In the genomic region with DNA sequence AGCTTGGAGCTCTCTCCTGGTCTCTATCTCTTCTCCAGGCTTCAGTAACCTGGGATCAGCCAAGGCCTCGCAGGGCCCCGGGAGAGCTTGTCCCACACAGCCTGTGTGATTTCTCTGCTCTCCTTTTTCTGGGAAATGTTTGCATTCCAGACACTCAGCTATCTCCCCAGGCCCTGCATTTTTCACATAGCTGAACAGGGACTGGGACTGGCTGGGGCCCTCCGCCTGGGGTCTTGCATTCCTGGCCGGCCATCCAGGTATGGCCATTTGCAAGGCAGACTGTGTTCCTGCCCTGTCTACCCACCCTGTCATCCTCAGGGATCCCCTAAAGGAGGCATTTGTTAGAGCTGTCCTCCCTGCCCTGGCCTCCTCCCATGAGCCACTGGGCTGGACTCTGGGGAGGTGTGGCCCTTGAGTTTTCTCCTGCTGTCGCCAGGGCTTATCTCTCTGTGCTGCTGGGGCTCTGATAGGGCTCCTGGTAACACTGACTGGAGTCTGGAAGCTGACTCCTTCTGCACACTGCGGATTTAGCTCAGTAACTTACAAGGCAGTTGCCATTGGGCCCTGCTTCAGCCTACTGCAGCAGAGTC, we compare ENCODE assay signal across 8 mouse cellular contexts. TPM values are rescaled to one million over a fixed set of nuclear protein-coding genes. Genes with fewer than 3 reads are reported as not detected.
DNase-seq lines count a peak whose midpoint lies in the region; ATAC-seq and TF ChIP-seq lines count a peak whose summit lies in the region.

No protein-coding gene starts in this region.

- peak overlapping the region; percentile 87 for H3K27ac ChIP-seq in lung, embryonic 14.5 days (ENCODE audit: low read depth)
- H3K27ac ChIP-seq in liver, embryonic 13.5 days = peak overlapping the region; percentile 89

- 10% methylated on average over 6 of the region's 6 CpGs for WGBS in lung, embryonic 14.5 days
- 39% methylated on average over 6 of the region's 6 CpGs for WGBS in lung, adult 2 months
- 22% methylated on average over 6 of the region's 6 CpGs for WGBS in liver, embryonic 13.5 days (ENCODE audit: insufficient replicate concordance)

- H3K36me3 ChIP-seq in lung, embryonic 14.5 days (ENCODE audit: insufficient read depth) = peaks cover 20% of the 10 kb centered on the region
- peaks cover 31% of the 10 kb centered on the region for H3K36me3 ChIP-seq in liver, embryonic 13.5 days

- no peak for TF ChIP-seq POLR2A in lung, adult 2 months (IDR thresholded peaks at IDR 0.05; ENCODE audit: borderline replicate concordance, extremely low read depth, low read depth, low read length)

- peak; percentile 75 for ATAC-seq in lung, embryonic 14.5 days (ENCODE audit: insufficient read depth)
- ATAC-seq in liver, embryonic 13.5 days (ENCODE audit: low read depth) = peak; percentile 97
- no peak for ATAC-seq in CD4-positive, CD25-positive, alpha-beta regulatory T cell, adult 4 months

- peak overlapping the region; percentile 21; the same call in 1 of the 2 replicates for H3K9ac ChIP-seq in lung, embryonic 14.5 days
- H3K9ac ChIP-seq in liver, embryonic 13.5 days = peak overlapping the region; percentile 57

- H3K4me1 ChIP-seq in lung, embryonic 14.5 days (ENCODE audit: insufficient read depth) = peaks cover 45% of the 10 kb centered on the region
- peaks cover 10% of the 10 kb centered on the region for H3K4me1 ChIP-seq in lung, adult 2 months (ENCODE audit: control insufficient read depth, insufficient read depth, low read length)
- peaks cover 67% of the 10 kb centered on the region for H3K4me1 ChIP-seq in liver, embryonic 13.5 days (replicated peaks)

- peak overlapping the region; percentile 24; the same call in 1 of the 2 replicates for H3K4me2 ChIP-seq in lung, embryonic 14.5 days
- H3K4me2 ChIP-seq in liver, embryonic 13.5 days = peak overlapping the region; percentile 62

- DNase-seq in lung, embryonic 14.5 days = peak; percentile 71
- DNase-seq in lung, adult 2 months = no peak
- peak; percentile 57 for DNase-seq in embryo, embryonic 11 days
- DNase-seq in heart, postnatal 4 days = peak; percentile 71
- peak; percentile 85 for DNase-seq in liver, embryonic 13.5 days
- no peak for DNase-seq in layer of hippocampus, adult 8-10 months (ENCODE audit: low spot score in 2 of 2)
- DNase-seq in urinary bladder, adult 18-20 months (ENCODE audit: low spot score in 2 of 2) = no peak

- no peaks in the 10 kb centered on the region for H3K27me3 ChIP-seq in lung, embryonic 14.5 days (ENCODE audit: insufficient read depth, low read length)
- no peaks in the 10 kb centered on the region for H3K27me3 ChIP-seq in liver, embryonic 13.5 days

- no peak overlapping the region for H3K4me3 ChIP-seq in lung, embryonic 14.5 days (ENCODE audit: low read depth, low read length)
- no peak overlapping the region for H3K4me3 ChIP-seq in lung, adult 2 months (replicated peaks; ENCODE audit: extremely low read depth, low read depth, low read length)
- peak overlapping the region; percentile 32; the same call in 1 of the 2 replicates for H3K4me3 ChIP-seq in liver, embryonic 13.5 days (replicated peaks)

- no peak for TF ChIP-seq CTCF in lung, embryonic 14.5 days (IDR thresholded peaks at IDR 0.05; ENCODE audit: low read depth)
- no peak for TF ChIP-seq CTCF in lung, adult 2 months (IDR thresholded peaks at IDR 0.05; ENCODE audit: insufficient read depth, low read length)

- H3K9me3 ChIP-seq in lung, embryonic 14.5 days (ENCODE audit: low read depth, low read length) = 0 out of 2 replicates have a peak, but pooled peaks cover 3% of the 10 kb centered on the region
- H3K9me3 ChIP-seq in liver, embryonic 13.5 days (replicated peaks) = 0 out of 2 replicates have a peak, but pooled peaks cover 5% of the 10 kb centered on the region

RNA-seq across cellular contexts. Expression of gene Myo15b, which starts 16.1 kb away (rescaled TPM):
- polyA plus RNA-seq in lung, embryonic 14.5 days (2014; fragmentation: Nextera tagmentation; extraction: Ambion mirVana) = 0.12 and 0.28 TPM in 2 replicates
- 5.4 and 7.9 TPM in 2 replicates for polyA plus RNA-seq in lung, adult 2 months (2012; rRNA removed)
- total RNA-seq in heart, postnatal 4 days (2021) = under 1 TPM; 0.16 to 0.19 TPM
- polyA plus RNA-seq in liver, embryonic 13.5 days (2015; fragmentation: Nextera tagmentation; extraction: Ambion mirVana) = 0.36 and 0.46 TPM in 2 replicates
- polyA plus RNA-seq in CD4-positive, CD25-positive, alpha-beta regulatory T cell, adult 4 months (2017; shearing (Covaris generic)) = not detected
- 1 to 10 TPM in 1 of 4 experiments, under 1 TPM in 3; 0.11 to 1.2 (median 0.56) TPM for total RNA-seq in layer of hippocampus, adult 8-10 months (2022)

RNA-seq across cellular contexts. Expression of gene Llgl2, which starts 18.2 kb away (rescaled TPM):
- polyA plus RNA-seq in lung, embryonic 14.5 days (2014; fragmentation: Nextera tagmentation; extraction: Ambion mirVana) = 28.8 and 31.9 TPM in 2 replicates
- polyA plus RNA-seq in lung, adult 2 months (2012; rRNA removed) = 91.8 and 94.0 TPM in 2 replicates
- 10 to 100 TPM; 20.0 to 21.2 TPM for total RNA-seq in heart, postnatal 4 days (2021)
- polyA plus RNA-seq in liver, embryonic 13.5 days (2015; fragmentation: Nextera tagmentation; extraction: Ambion mirVana) = 9.8 and 10.2 TPM in 2 replicates
- polyA plus RNA-seq in CD4-positive, CD25-positive, alpha-beta regulatory T cell, adult 4 months (2017; shearing (Covaris generic)) = 10 to 100 TPM in 1 of 2 experiments, 1 to 10 TPM in 1; 7.9 to 11.1 TPM
- total RNA-seq in layer of hippocampus, adult 8-10 months (2022) = 1 to 10 TPM; 1.6 to 4.2 (median 2.4) TPM

RNA-seq across cellular contexts. Expression of gene Tsen54, which starts 27.5 kb away (rescaled TPM):
- polyA plus RNA-seq in lung, embryonic 14.5 days (2014; fragmentation: Nextera tagmentation; extraction: Ambion mirVana) = 31.5 and 35.0 TPM in 2 replicates
- polyA plus RNA-seq in lung, adult 2 months (2012; rRNA removed) = 28.9 and 31.3 TPM in 2 replicates
- 10 to 100 TPM; 13.0 to 14.2 TPM for total RNA-seq in heart, postnatal 4 days (2021)
- 19.3 and 20.1 TPM in 2 replicates for polyA plus RNA-seq in liver, embryonic 13.5 days (2015; fragmentation: Nextera tagmentation; extraction: Ambion mirVana)
- 10 to 100 TPM; 11.0 to 16.2 TPM for polyA plus RNA-seq in CD4-positive, CD25-positive, alpha-beta regulatory T cell, adult 4 months (2017; shearing (Covaris generic))
- total RNA-seq in layer of hippocampus, adult 8-10 months (2022) = 10 to 100 TPM; 12.5 to 18.7 (median 16.9) TPM

RNA-seq across cellular contexts. Expression of gene Caskin2, which starts 28.6 kb away (rescaled TPM):
- polyA plus RNA-seq in lung, embryonic 14.5 days (2014; fragmentation: Nextera tagmentation; extraction: Ambion mirVana) = 21.0 and 23.0 TPM in 2 replicates
- polyA plus RNA-seq in lung, adult 2 months (2012; rRNA removed) = 105 and 144 TPM in 2 replicates
- 10 to 100 TPM; 51.7 to 58.8 TPM for total RNA-seq in heart, postnatal 4 days (2021)
- 5.7 and 6.0 TPM in 2 replicates for polyA plus RNA-seq in liver, embryonic 13.5 days (2015; fragmentation: Nextera tagmentation; extraction: Ambion mirVana)
- polyA plus RNA-seq in CD4-positive, CD25-positive, alpha-beta regulatory T cell, adult 4 months (2017; shearing (Covaris generic)) = under 1 TPM; 0.69 to 0.85 TPM
- total RNA-seq in layer of hippocampus, adult 8-10 months (2022) = 10 to 100 TPM; 17.1 to 21.7 (median 20.0) TPM

RNA-seq across cellular contexts. Expression of gene Smim5, which starts 57.7 kb away (rescaled TPM):
- 1.9 and 3.2 TPM in 2 replicates for polyA plus RNA-seq in lung, embryonic 14.5 days (2014; fragmentation: Nextera tagmentation; extraction: Ambion mirVana)
- 10.3 and 10.8 TPM in 2 replicates for polyA plus RNA-seq in lung, adult 2 months (2012; rRNA removed)
- total RNA-seq in heart, postnatal 4 days (2021) = 10 to 100 TPM; 28.7 to 29.9 TPM
- polyA plus RNA-seq in liver, embryonic 13.5 days (2015; fragmentation: Nextera tagmentation; extraction: Ambion mirVana) = 39.0 and 42.3 TPM in 2 replicates
- polyA plus RNA-seq in CD4-positive, CD25-positive, alpha-beta regulatory T cell, adult 4 months (2017; shearing (Covaris generic)) = 1 to 10 TPM in 1 of 2 experiments, under 1 TPM in 1; 0.94 to 1.5 TPM
- under 1 TPM; 0.57 to 0.96 (median 0.66) TPM for total RNA-seq in layer of hippocampus, adult 8-10 months (2022)

Comparison
In these comparisons a context has a peak if more than half of its experiments do, and no peak if none do; other contexts are left out.
1. DNase-seq: peak in lung, embryonic 14.5 days (single experiment), embryo, embryonic 11 days (single experiment), heart, postnatal 4 days (single experiment) and liver, embryonic 13.5 days (single experiment); none in lung, adult 2 months (single experiment), layer of hippocampus, adult 8-10 months (0 of 2) and urinary bladder, adult 18-20 months (0 of 2).